Mouse (Mus musculus) hindbrain, embryonic 12.5 days (tissue): ENCODE results near the gene Rpa2. TPM values are rescaled to one million over a fixed set of nuclear protein-coding genes. Genes with fewer than 3 reads are reported as not detected.
"Not testable (repeated sequence)": the region's sequence is repeated elsewhere in the genome, so short reads cannot be mapped to it uniquely, and the experiment has no call there.

Experiments used
- ATAC-seq: fragments of 200-750 bp; cut with Nextera tagmentation; 2 replicates; pipeline ENCODE4 v1.8.0; 2017; ENCODE audit warnings: moderate TSS enrichment; ENCODE audit not compliant: low FRiP score
- H3K27ac ChIP-seq: fragments of 300-500 bp; sonication (generic); 2 replicates; pipeline ENCODE4 v1.5.1; 2016; ENCODE audit warnings: mild to moderate bottlenecking
- H3K27me3 ChIP-seq: fragments of 300-500 bp; sonication (generic); 2 replicates; pipeline ENCODE4 v1.6.1; 2016; ENCODE audit warnings: mild to moderate bottlenecking
- H3K36me3 ChIP-seq: fragments of 300-500 bp; sonication (generic); 2 replicates; pipeline ENCODE4 v1.6.1; 2016; ENCODE audit warnings: mild to moderate bottlenecking
- H3K4me1 ChIP-seq: fragments of 300-500 bp; sonication (generic); 2 replicates; pipeline ENCODE4 v1.6.1; 2016
- H3K4me2 ChIP-seq: fragments of 300-500 bp; sonication (generic); replicated peaks from 2 replicates; pipeline ENCODE4 v1.6.1; 2016; ENCODE audit warnings: mild to moderate bottlenecking
- H3K4me3 ChIP-seq: fragments of 300-500 bp; sonication (generic); 2 replicates; pipeline ENCODE4 v1.5.1; 2016; ENCODE audit warnings: mild to moderate bottlenecking
- H3K9ac ChIP-seq: fragments of 300-500 bp; sonication (generic); 2 replicates; pipeline ENCODE4 v1.6.1; 2016; ENCODE audit warnings: mild to moderate bottlenecking, moderate library complexity
- H3K9me3 ChIP-seq: fragments of 300-500 bp; sonication (generic); replicated peaks from 2 replicates; pipeline ENCODE4 v1.6.1; 2016; ENCODE audit warnings: mild to moderate bottlenecking
- WGBS: fragments of 180-500 bp; shearing (Covaris S2); methylation state at CpG from one replicate; pipeline ENCODE4 v1.1.7; 2016; 5-methylcytosine and 5-hydroxymethylcytosine counted together
- polyA plus RNA-seq: library from polyadenylated mRNA; unstranded; fragments of >200 nt; fragmentation: Nextera tagmentation; extraction: Ambion mirVana; gene quantifications from 2 replicates; pipeline ENCODE4 v1.2.1, GENCODE M21; 2016

Rpa2 gene
- polyA plus RNA-seq, 1 experiment from 2014 or later = 83.1 TPM

- Histone ChIP-seq H3K36me3 (peaks cover 72% of the 10 kb centered on the region), H3K9me3 (no peaks in the 10 kb centered on the region), H3K4me2 (no peak overlapping the region), H3K27me3 (no peaks in the 10 kb centered on the region), H3K27ac (no peak overlapping the region), H3K4me3 (no peak overlapping the region), H3K4me1 (no peaks in the 10 kb centered on the region), H3K9ac (no peak overlapping the region)
- ATAC-seq = no peak
- WGBS = 89% methylated on average over 5 of the region's 5 CpGs
Measured at GRCm38 (mm10) chr4:132776764-132777163, 8.6 kb downstream of the Rpa2 start.

GRCm38 (mm10) chr4:132778562-132779201, 10.6 kb downstream of the Rpa2 start:
- Histone ChIP-seq H3K36me3 (peaks cover 56% of the 10 kb centered on the region), H3K4me2 (no peak overlapping the region), H3K4me3 (no peak overlapping the region), H3K9me3 (no peaks in the 10 kb centered on the region), H3K4me1 (no peaks in the 10 kb centered on the region), H3K27me3 (no peaks in the 10 kb centered on the region), H3K27ac (no peak overlapping the region), H3K9ac (no peak overlapping the region)
- 94% methylated on average over 6 of the region's 6 CpGs for WGBS
- no peak for ATAC-seq

- H3K36me3 ChIP-seq = peaks cover 42% of the 10 kb centered on the region
- no peak overlapping the region for H3K4me3 ChIP-seq
- no peak overlapping the region for H3K27ac ChIP-seq
- H3K4me1 ChIP-seq = no peaks in the 10 kb centered on the region
- no peaks in the 10 kb centered on the region for H3K9me3 ChIP-seq
- 90% methylated on average over 4 of the region's 4 CpGs for WGBS
- no peaks in the 10 kb centered on the region for H3K27me3 ChIP-seq
- H3K4me2 ChIP-seq = no peak overlapping the region
- H3K9ac ChIP-seq = no peak overlapping the region
- ATAC-seq = no peak
Measured at GRCm38 (mm10) chr4:132780288-132780687, 12.2 kb downstream of the Rpa2 start.

- no peaks in the 10 kb centered on the region for H3K9me3 ChIP-seq
- H3K27me3 ChIP-seq = no peaks in the 10 kb centered on the region
- H3K4me2 ChIP-seq = no peak overlapping the region
- no peak overlapping the region for H3K27ac ChIP-seq
- H3K36me3 ChIP-seq = peaks cover 9% of the 10 kb centered on the region
- no peak overlapping the region for H3K9ac ChIP-seq
- no peak overlapping the region for H3K4me3 ChIP-seq
- no peak for ATAC-seq
- H3K4me1 ChIP-seq = no peaks in the 10 kb centered on the region
- WGBS = 92% methylated on average over 2 of the region's 2 CpGs
Measured at GRCm38 (mm10) chr4:132783732-132784131, 15.6 kb downstream of the Rpa2 start.

- Histone ChIP-seq H3K36me3 (no peaks in the 10 kb centered on the region), H3K27me3 (no peaks in the 10 kb centered on the region), H3K27ac (no peak overlapping the region), H3K4me1 (no peaks in the 10 kb centered on the region), H3K9me3 (no peaks in the 10 kb centered on the region), H3K4me2 (no peak overlapping the region), H3K4me3 (no peak overlapping the region), H3K9ac (no peak overlapping the region)
- whole genome bisulfite sequencing = 92% methylated on average over 13 of the region's 13 CpGs
- ATAC-seq = no peak
Measured at GRCm38 (mm10) chr4:132785228-132785627, 17.1 kb downstream of the Rpa2 start.

GRCm38 (mm10) chr4:132789731-132790130, 21.6 kb downstream of the Rpa2 start:
- no peaks in the 10 kb centered on the region for H3K4me1 ChIP-seq
- H3K27me3 ChIP-seq = peaks cover 4% of the 10 kb centered on the region
- H3K4me2 ChIP-seq = no peak overlapping the region
- ATAC-seq = no peak
- no peak overlapping the region for H3K27ac ChIP-seq
- H3K4me3 ChIP-seq = no peak overlapping the region
- H3K36me3 ChIP-seq = no peaks in the 10 kb centered on the region
- H3K9me3 ChIP-seq = no peaks in the 10 kb centered on the region
- WGBS = 90% methylated on average over 8 of the region's 8 CpGs
- H3K9ac ChIP-seq = no peak overlapping the region

- H3K36me3 ChIP-seq, ATAC-seq, H3K9ac ChIP-seq, H3K27ac ChIP-seq, H3K4me2 ChIP-seq, H3K4me3 ChIP-seq, H3K4me1 ChIP-seq, H3K9me3 ChIP-seq: not testable (repeated sequence)
- 84% methylated on average over 9 of the region's 9 CpGs for WGBS
- H3K27me3 ChIP-seq = peaks cover 31% of the 10 kb centered on the region
Measured at GRCm38 (mm10) chr4:132793322-132794004, 25.3 kb downstream of the Rpa2 start.

GRCm38 (mm10) chr4:132794028-132794427, 25.9 kb downstream of the Rpa2 start:
- H3K27me3 ChIP-seq = peaks cover 31% of the 10 kb centered on the region
- no peaks in the 10 kb centered on the region for H3K36me3 ChIP-seq
- peaks cover 7% of the 10 kb centered on the region; the same call in 1 of the 2 replicates for H3K4me1 ChIP-seq
- H3K9ac ChIP-seq = no peak overlapping the region
- no peak for ATAC-seq
- no peak overlapping the region for H3K4me3 ChIP-seq
- no peak overlapping the region for H3K4me2 ChIP-seq
- H3K27ac ChIP-seq = no peak overlapping the region
- WGBS = 62% methylated on average over 9 of the region's 9 CpGs
- H3K9me3 ChIP-seq = no peaks in the 10 kb centered on the region

GRCm38 (mm10) chr4:132794760-132795159, 26.6 kb downstream of the Rpa2 start:
- ATAC-seq = no peak
- no peaks in the 10 kb centered on the region for H3K9me3 ChIP-seq
- H3K4me1 ChIP-seq = peaks cover 7% of the 10 kb centered on the region; the same call in 1 of the 2 replicates
- no peak overlapping the region for H3K4me2 ChIP-seq
- H3K27ac ChIP-seq = no peak overlapping the region
- WGBS = 79% methylated on average over 8 of the region's 8 CpGs
- no peaks in the 10 kb centered on the region for H3K36me3 ChIP-seq
- no peak overlapping the region for H3K9ac ChIP-seq
- no peak overlapping the region for H3K4me3 ChIP-seq
- H3K27me3 ChIP-seq = peaks cover 31% of the 10 kb centered on the region

GRCm38 (mm10) chr4:132795171-132795570, 27.0 kb downstream of the Rpa2 start:
- Histone ChIP-seq H3K4me3 (no peak overlapping the region), H3K9me3 (no peaks in the 10 kb centered on the region), H3K27ac (no peak overlapping the region), H3K27me3 (peaks cover 31% of the 10 kb centered on the region), H3K36me3 (no peaks in the 10 kb centered on the region), H3K9ac (no peak overlapping the region), H3K4me2 (no peak overlapping the region), H3K4me1 (peaks cover 7% of the 10 kb centered on the region; the same call in 1 of the 2 replicates)
- no peak for ATAC-seq
- 57% methylated on average over 7 of the region's 7 CpGs for WGBS

GRCm38 (mm10) chr4:132796196-132796886, 28.2 kb downstream of the Rpa2 start, which contains the start of gene Themis2:
Gene Themis2, minus strand, starts transcription at chr4:132796387.
- Histone ChIP-seq H3K4me1 (peaks cover 7% of the 10 kb centered on the region; the same call in 1 of the 2 replicates), H3K9ac (peak within 1 kb of the TSS; percentile 43; the same call in 1 of the 2 replicates), H3K27me3 (peaks cover 31% of the 10 kb centered on the region), H3K4me2 (peak within 1 kb of the TSS; percentile 55), H3K4me3 (peak within 1 kb of the TSS; percentile 24), H3K36me3 (no peaks in the 10 kb centered on the region), H3K9me3 (no peaks in the 10 kb centered on the region), H3K27ac (no peak within 1 kb of the TSS)
- WGBS = 2% methylated on average over 21 of the region's 21 CpGs
- ATAC-seq = no peak

- ATAC-seq = no peak
- peaks cover 7% of the 10 kb centered on the region; the same call in 1 of the 2 replicates for H3K4me1 ChIP-seq
- no peaks in the 10 kb centered on the region for H3K9me3 ChIP-seq
- H3K27me3 ChIP-seq = peaks cover 31% of the 10 kb centered on the region
- H3K27ac ChIP-seq = no peak overlapping the region
- no peaks in the 10 kb centered on the region for H3K36me3 ChIP-seq
- H3K9ac ChIP-seq = no peak overlapping the region
- H3K4me2 ChIP-seq = no peak overlapping the region
- 87% methylated on average over 1 of the region's 1 CpGs for WGBS
- H3K4me3 ChIP-seq = no peak overlapping the region
Measured at GRCm38 (mm10) chr4:132797461-132797860, 29.3 kb downstream of the Rpa2 start.
